Mouse (Mus musculus): ENCODE data around the gene Cda. TPM values are rescaled to one million over a fixed set of nuclear protein-coding genes. Genes with fewer than 3 reads are reported as not detected.
A peak's percentile ranks its signal among the peaks of the same experiment; 100 is the strongest.

Cda gene
- polyA plus RNA-seq, 1 experiment from 2014 or later, result 1.2 TPM

DNA sequence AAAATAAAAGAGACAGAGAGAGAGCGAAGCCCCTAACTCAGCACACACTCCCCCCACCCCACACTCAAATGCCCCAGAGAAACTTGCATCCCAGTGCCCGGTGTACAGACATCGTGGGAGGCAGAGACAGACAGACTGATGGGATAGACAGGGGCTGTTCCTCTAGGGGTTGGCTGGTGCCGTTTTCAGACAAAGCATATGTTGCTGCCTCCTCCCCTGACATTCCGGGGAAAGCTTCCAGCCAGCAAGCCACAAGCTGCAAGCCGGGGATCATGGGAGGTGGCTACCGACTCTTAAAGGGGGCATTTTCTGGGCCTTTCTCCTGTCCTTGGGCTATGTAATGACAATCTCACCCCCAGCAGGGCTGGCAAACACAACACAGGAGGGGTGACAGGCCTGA, 25.9 kb upstream of the Cda start:
- peaks cover 83% of the 10 kb centered on the region for H3K27me3 ChIP-seq (ENCODE audit: low read depth, poor library complexity, severe bottlenecking)
- H3K4me3 ChIP-seq, result no peak overlapping the region
- WGBS, result 64% methylated on average over 7 of the region's 7 CpGs
- DNase-seq (ENCODE audit: low spot score), result no peak
- no peaks in the 10 kb centered on the region for H3K9me3 ChIP-seq (replicated peaks)
- no peak overlapping the region for H3K27ac ChIP-seq (replicated peaks)
- peaks cover 25% of the 10 kb centered on the region for H3K4me1 ChIP-seq
- H3K36me3 ChIP-seq, result no peaks in the 10 kb centered on the region

- Histone ChIP-seq H3K36me3 (no peaks in the 10 kb centered on the region), H3K9me3 (replicated peaks) (no peaks in the 10 kb centered on the region), H3K27ac (replicated peaks) (no peak overlapping the region), H3K4me1 (peaks cover 19% of the 10 kb centered on the region), H3K4me3 (no peak overlapping the region), H3K27me3 (ENCODE audit: low read depth, poor library complexity, severe bottlenecking) (peaks cover 6% of the 10 kb centered on the region; the same call in 1 of the 2 replicates)
- WGBS, result 57% methylated on average over 4 of the region's 4 CpGs
- no peak for DNase-seq (ENCODE audit: low spot score)
These were observed 16.0 kb upstream of the Cda start for GRCm38 (mm10) chr4:138383789-138384188.

- Histone ChIP-seq H3K36me3 (no peaks in the 10 kb centered on the region), H3K9me3 (replicated peaks) (no peaks in the 10 kb centered on the region), H3K4me3 (no peak overlapping the region), H3K4me1 (peaks cover 20% of the 10 kb centered on the region), H3K27me3 (ENCODE audit: low read depth, poor library complexity, severe bottlenecking) (peaks cover 6% of the 10 kb centered on the region; the same call in 1 of the 2 replicates), H3K27ac (replicated peaks) (no peak overlapping the region)
- no peak for DNase-seq (ENCODE audit: low spot score)
- WGBS, result 79% methylated on average over 6 of the region's 6 CpGs
These were observed 14.7 kb upstream of the Cda start for GRCm38 (mm10) chr4:138382462-138382861.

- DNase-seq (ENCODE audit: low spot score), result no peak
- no peaks in the 10 kb centered on the region for H3K9me3 ChIP-seq (replicated peaks)
- H3K36me3 ChIP-seq, result no peaks in the 10 kb centered on the region
- H3K4me1 ChIP-seq, result peaks cover 21% of the 10 kb centered on the region
- H3K27me3 ChIP-seq (ENCODE audit: low read depth, poor library complexity, severe bottlenecking), result peaks cover 6% of the 10 kb centered on the region; the same call in 1 of the 2 replicates
- 45% methylated on average over 10 of the region's 10 CpGs for WGBS
- no peak overlapping the region for H3K27ac ChIP-seq (replicated peaks)
- H3K4me3 ChIP-seq, result no peak overlapping the region
These were observed 12.4 kb upstream of the Cda start for GRCm38 (mm10) chr4:138380132-138380689.

- Histone ChIP-seq H3K36me3 (no peaks in the 10 kb centered on the region), H3K9me3 (replicated peaks) (no peaks in the 10 kb centered on the region), H3K4me1 (peaks cover 21% of the 10 kb centered on the region), H3K27ac (replicated peaks) (0 out of 2 replicates have a peak overlapping the region, but pooled peaks have one; percentile 23), H3K4me3 (no peak overlapping the region), H3K27me3 (ENCODE audit: low read depth, poor library complexity, severe bottlenecking) (peaks cover 6% of the 10 kb centered on the region; the same call in 1 of the 2 replicates)
- WGBS, result 62% methylated on average over 14 of the region's 14 CpGs
- DNase-seq (ENCODE audit: low spot score), result peak; percentile 66
These were observed 11.5 kb upstream of the Cda start for GRCm38 (mm10) chr4:138379091-138379840.

GRCm38 (mm10) chr4:138377526-138377925, 9.7 kb upstream of the Cda start:
- H3K36me3 ChIP-seq, result no peaks in the 10 kb centered on the region
- WGBS, result 57% methylated on average over 6 of the region's 6 CpGs
- DNase-seq (ENCODE audit: low spot score), result peak; percentile 44

DNA sequence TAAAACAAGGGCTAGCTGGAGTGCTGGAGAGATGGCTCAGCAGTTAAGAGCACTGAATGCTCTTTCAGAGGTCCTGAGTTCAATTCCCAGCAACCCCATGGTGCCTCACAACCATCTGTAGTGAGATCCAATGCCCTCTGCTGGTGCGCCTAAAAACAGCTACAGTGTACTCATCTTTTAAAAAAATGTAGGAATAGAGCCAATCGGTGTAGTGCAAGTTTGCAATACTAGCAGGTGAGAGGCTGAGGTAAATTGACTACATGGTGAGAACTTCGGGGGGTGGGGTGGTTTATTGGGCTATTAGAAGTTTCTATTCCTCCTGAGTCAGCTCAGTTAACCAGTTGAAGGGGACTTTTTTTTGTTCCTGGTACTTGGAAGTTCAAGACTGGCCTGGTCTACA, 7.3 kb upstream of the Cda start:
- no peak for DNase-seq (ENCODE audit: low spot score)
- Histone ChIP-seq H3K27me3 (ENCODE audit: low read depth, poor library complexity, severe bottlenecking) (no peaks in the 10 kb centered on the region), H3K4me3 (no peak overlapping the region), H3K4me1 (peaks cover 18% of the 10 kb centered on the region), H3K9me3 (replicated peaks) (no peaks in the 10 kb centered on the region), H3K36me3 (no peaks in the 10 kb centered on the region), H3K27ac (replicated peaks) (no peak overlapping the region)
- 84% methylated on average over 3 of the region's 3 CpGs for WGBS

More at GRCm38 (mm10) chr4:138377526-138377925, 9.7 kb upstream of the Cda start:
- Histone ChIP-seq H3K27ac (replicated peaks) (no peak overlapping the region), H3K4me1 (peaks cover 25% of the 10 kb centered on the region), H3K4me3 (no peak overlapping the region), H3K27me3 (ENCODE audit: low read depth, poor library complexity, severe bottlenecking) (peaks cover 6% of the 10 kb centered on the region; the same call in 1 of the 2 replicates), H3K9me3 (replicated peaks) (no peaks in the 10 kb centered on the region)

DNA sequence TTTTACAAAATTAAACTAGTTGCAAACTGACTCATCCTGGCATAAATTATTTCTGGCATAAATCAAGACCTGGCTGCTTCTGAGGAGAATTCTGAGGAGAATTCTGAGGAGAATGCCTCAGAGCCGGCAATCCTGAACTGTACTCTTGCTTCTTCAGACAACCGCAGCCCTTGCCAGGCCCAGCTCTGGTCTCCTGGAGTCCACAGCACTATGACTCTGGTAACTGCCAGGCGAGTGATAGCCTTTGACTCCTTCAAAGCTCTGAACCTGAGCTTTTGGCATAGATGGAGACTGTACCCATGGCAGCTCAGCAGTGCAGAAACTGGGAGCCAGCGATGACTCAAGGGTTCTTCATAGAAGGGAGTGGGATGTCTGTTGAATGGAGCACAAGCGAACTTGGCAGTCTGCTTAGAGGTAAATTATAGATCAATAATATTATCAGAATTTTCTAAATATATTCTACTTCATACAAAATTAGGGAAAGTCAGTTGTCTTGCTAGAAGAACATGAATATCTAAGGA, 3.3 kb upstream of the Cda start:
- Histone ChIP-seq H3K4me1 (peaks cover 16% of the 10 kb centered on the region), H3K9me3 (replicated peaks) (no peaks in the 10 kb centered on the region), H3K27ac (replicated peaks) (no peak overlapping the region), H3K27me3 (ENCODE audit: low read depth, poor library complexity, severe bottlenecking) (peaks cover 30% of the 10 kb centered on the region), H3K4me3 (no peak overlapping the region), H3K36me3 (no peaks in the 10 kb centered on the region)
- WGBS, result 84% methylated on average over 5 of the region's 5 CpGs
- no peak for DNase-seq (ENCODE audit: low spot score)

GRCm38 (mm10) chr4:138368498-138369260, 887 bp upstream of the Cda start:
- DNase-seq (ENCODE audit: low spot score), result no peak

GRCm38 (mm10) chr4:138366561-138366960, 1.2 kb downstream of the Cda start:
- Histone ChIP-seq H3K4me3 (no peak overlapping the region), H3K4me1 (peaks cover 15% of the 10 kb centered on the region), H3K36me3 (no peaks in the 10 kb centered on the region), H3K9me3 (replicated peaks) (no peaks in the 10 kb centered on the region), H3K27me3 (ENCODE audit: low read depth, poor library complexity, severe bottlenecking) (peaks cover 45% of the 10 kb centered on the region), H3K27ac (replicated peaks) (no peak overlapping the region)
- WGBS, result 73% methylated on average over 2 of the region's 2 CpGs
- no peak for DNase-seq (ENCODE audit: low spot score)

More at GRCm38 (mm10) chr4:138368498-138369260, 887 bp upstream of the Cda start:
- Histone ChIP-seq H3K4me3 (peak overlapping the region; percentile 53; the same call in 1 of the 2 replicates), H3K36me3 (no peaks in the 10 kb centered on the region), H3K27me3 (ENCODE audit: low read depth, poor library complexity, severe bottlenecking) (peaks cover 36% of the 10 kb centered on the region), H3K27ac (replicated peaks) (no peak overlapping the region), H3K4me1 (peaks cover 16% of the 10 kb centered on the region), H3K9me3 (replicated peaks) (no peaks in the 10 kb centered on the region)
- WGBS, result 90% methylated on average over 12 of the region's 12 CpGs

DNA sequence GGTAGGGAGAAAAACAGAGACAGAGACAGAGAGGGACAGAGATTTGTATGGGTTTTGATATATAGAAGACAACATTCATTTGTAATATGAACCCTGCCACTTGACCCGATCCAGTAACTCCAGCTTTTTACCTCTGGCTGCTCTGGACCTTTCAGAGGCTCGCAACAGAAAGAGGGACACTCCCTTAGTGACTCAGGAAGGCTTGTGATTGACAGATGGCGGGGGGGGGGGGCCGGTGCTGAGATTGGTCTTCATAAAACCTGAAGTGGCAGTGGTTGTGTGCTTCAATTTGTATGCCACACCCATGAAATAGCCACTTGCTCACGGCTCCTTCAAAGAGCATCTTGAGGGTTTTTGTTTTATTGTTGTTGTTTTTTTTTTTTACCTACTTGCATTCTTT, 4.3 kb downstream of the Cda start:
- Histone ChIP-seq H3K27me3 (ENCODE audit: low read depth, poor library complexity, severe bottlenecking) (peaks cover 50% of the 10 kb centered on the region), H3K27ac (replicated peaks) (no peak overlapping the region), H3K4me3 (no peak overlapping the region), H3K36me3 (no peaks in the 10 kb centered on the region), H3K4me1 (peaks cover 21% of the 10 kb centered on the region), H3K9me3 (replicated peaks) (no peaks in the 10 kb centered on the region)
- 76% methylated on average over 5 of the region's 5 CpGs for WGBS
- DNase-seq (ENCODE audit: low spot score), result no peak

- Histone ChIP-seq H3K27ac (replicated peaks) (no peak overlapping the region), H3K9me3 (replicated peaks) (no peaks in the 10 kb centered on the region), H3K4me3 (no peak overlapping the region), H3K27me3 (ENCODE audit: low read depth, poor library complexity, severe bottlenecking) (peaks cover 44% of the 10 kb centered on the region), H3K4me1 (peaks cover 15% of the 10 kb centered on the region), H3K36me3 (no peaks in the 10 kb centered on the region)
- no peak for DNase-seq (ENCODE audit: low spot score)
- 84% methylated on average over 7 of the region's 7 CpGs for WGBS
These were observed 4.9 kb downstream of the Cda start for GRCm38 (mm10) chr4:138362883-138363282.

Measured in midbrain, embryonic 10.5 days (tissue).